Mouse (Mus musculus) myocyte (in vitro differentiated cells): ENCODE measurements around the gene Tubb4a.
"Not testable (repeated sequence)": the region's sequence is repeated elsewhere in the genome, so short reads cannot be mapped to it uniquely, and the experiment has no call there.

Source experiments
- CEBPB ChIP-seq: IDR thresholded peaks from 2 replicates; pipeline ENCODE4 v1.6.1; 2011; ENCODE audit warnings: mild to moderate bottlenecking, moderate library complexity; ENCODE audit not compliant: poor library complexity, insufficient read depth, severe bottlenecking
- E2F4 ChIP-seq: IDR thresholded peaks from one replicate; pipeline ENCODE4 v1.6.1; 2011; ENCODE audit warnings: mild to moderate bottlenecking, control low read depth, moderate library complexity; ENCODE audit not compliant: insufficient read depth
- MAX ChIP-seq: IDR thresholded peaks from one replicate; pipeline ENCODE4 v1.6.1; 2011; ENCODE audit warnings: low read depth, mild to moderate bottlenecking, control low read depth
- MYOG ChIP-seq, 3 experiments: IDR thresholded peaks; one replicate each; pipeline ENCODE4 v1.6.1; 2011; ENCODE audit warnings: control low read depth in 2 of 3, low read depth in 2 of 3, mild to moderate bottlenecking in 2 of 3; ENCODE audit not compliant: insufficient read length in 2 of 3, control insufficient read depth in 1 of 3, insufficient read depth in 1 of 3
- POLR2A ChIP-seq: IDR thresholded peaks from one replicate; pipeline ENCODE4 v1.6.1; 2011; ENCODE audit warnings: low read depth, mild to moderate bottlenecking, control low read depth, moderate library complexity; ENCODE audit not compliant: insufficient read length
- POLR2AphosphoS2 ChIP-seq: IDR thresholded peaks from one replicate; pipeline ENCODE4 v1.6.1; 2011; ENCODE audit warnings: low read depth, control low read depth; ENCODE audit not compliant: insufficient read length
- REST ChIP-seq: IDR thresholded peaks from one replicate; pipeline ENCODE4 v1.6.1; 2011; ENCODE audit warnings: mild to moderate bottlenecking, control low read depth, moderate library complexity; ENCODE audit not compliant: insufficient read depth, insufficient read length
- SRF ChIP-seq: IDR thresholded peaks from one replicate; pipeline ENCODE4 v1.6.1; 2011; ENCODE audit warnings: low read depth; ENCODE audit not compliant: control insufficient read depth, insufficient read length
- TCF12 ChIP-seq: IDR thresholded peaks from one replicate; pipeline ENCODE4 v1.6.1; 2011; ENCODE audit warnings: mild to moderate bottlenecking, control low read depth; ENCODE audit not compliant: poor library complexity, insufficient read depth, severe bottlenecking
- TCF3 ChIP-seq: IDR thresholded peaks from one replicate; pipeline ENCODE4 v1.6.1; 2011; ENCODE audit warnings: low read depth, control low read depth; ENCODE audit not compliant: insufficient read length
- USF1 ChIP-seq: IDR thresholded peaks from one replicate; pipeline ENCODE4 v1.6.1; 2011; ENCODE audit warnings: low read depth, mild to moderate bottlenecking, control low read depth, moderate library complexity

- not testable (repeated sequence) for TF ChIP-seq TCF3; POLR2A; SRF; E2F4; MYOG (IDR thresholded peaks at IDR 0.05; ENCODE audit: control insufficient read depth in 1 of 3, insufficient read depth in 1 of 3, insufficient read length in 2 of 3, low read depth in 2 of 3); MAX; POLR2AphosphoS2; USF1; CEBPB; REST; TCF12
These were observed 35.9 kb downstream of the Tubb4a start for GRCm38 (mm10) chr17:57051679-57052078.
